Mouse (Mus musculus): ENCODE data around the gene Tmem201. TPM values are rescaled to one million over a fixed set of nuclear protein-coding genes. Genes with fewer than 3 reads are reported as not detected.

Tmem201 gene
- polyA plus RNA-seq, 1 experiment from 2014 or later = 28.8 TPM

DNA sequence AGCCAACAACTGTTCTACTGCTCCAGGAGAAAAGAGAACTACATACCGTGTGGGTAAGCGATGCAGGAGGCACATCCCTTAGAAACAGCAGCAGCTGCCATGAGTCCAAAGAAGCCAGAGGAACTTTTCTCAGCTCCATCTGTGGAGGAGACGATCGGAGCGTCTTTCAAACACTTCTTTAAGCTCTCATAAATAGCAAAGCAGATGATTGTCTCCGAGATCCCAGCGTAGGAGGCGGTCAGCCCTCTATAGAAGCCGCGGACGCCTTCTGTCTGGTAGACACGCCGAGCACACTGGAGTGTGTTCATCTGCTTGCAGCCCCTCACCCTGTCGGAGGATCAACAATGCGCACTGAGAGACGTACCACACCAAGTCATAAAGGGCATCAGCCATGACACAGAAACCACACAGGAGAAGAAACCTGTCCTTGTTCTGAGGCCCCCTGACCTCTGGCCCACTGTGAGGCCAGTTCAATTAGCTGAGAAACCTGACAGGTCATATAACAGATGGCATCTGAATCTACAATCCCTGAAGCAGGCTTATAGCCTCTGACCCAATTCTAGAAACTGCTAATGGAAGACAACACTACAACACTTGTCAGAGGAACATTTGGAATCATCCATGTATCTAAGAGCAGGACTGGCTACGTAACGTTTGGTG lies 11.3 kb upstream of the Tmem201 start:
- no peaks in the 10 kb centered on the region for H3K9me3 ChIP-seq (replicated peaks)
- H3K36me3 ChIP-seq = peaks cover 15% of the 10 kb centered on the region; the same call in 1 of the 2 replicates
- WGBS = 84% methylated on average over 18 of the region's 18 CpGs
- no peak overlapping the region for H3K4me3 ChIP-seq (replicated peaks)
- H3K4me1 ChIP-seq = no peaks in the 10 kb centered on the region; the same call in 1 of the 2 replicates
- no peak overlapping the region for H3K4me2 ChIP-seq (replicated peaks)
- no peak for ATAC-seq (ENCODE audit: insufficient number of reproducible peaks, low FRiP score, low TSS enrichment, low read depth)
- H3K9ac ChIP-seq = no peak overlapping the region
- H3K27me3 ChIP-seq = no peaks in the 10 kb centered on the region
- H3K27ac ChIP-seq (replicated peaks) = no peak overlapping the region

DNA sequence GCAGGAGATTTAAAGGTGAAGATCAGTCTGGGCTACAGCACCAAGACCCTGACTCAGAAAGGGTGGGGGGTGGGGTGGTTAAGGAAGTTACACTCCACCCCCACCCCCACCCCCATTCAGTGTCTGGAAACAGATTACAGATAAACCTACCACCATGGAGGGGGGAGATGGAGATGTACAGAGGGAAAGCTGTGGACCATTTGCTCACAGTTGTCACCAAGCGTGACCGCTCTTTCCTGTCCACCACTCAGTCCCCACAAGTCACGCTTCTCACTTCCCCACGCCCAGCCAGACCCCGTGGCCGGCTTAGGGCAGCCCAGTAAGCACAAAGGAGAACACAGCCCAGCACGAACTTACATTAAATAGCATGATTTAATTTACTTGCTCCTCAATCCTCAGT lies 6.3 kb upstream of the Tmem201 start:
- H3K36me3 ChIP-seq = peaks cover 23% of the 10 kb centered on the region
- no peak overlapping the region for H3K27ac ChIP-seq (replicated peaks)
- H3K9me3 ChIP-seq (replicated peaks) = no peaks in the 10 kb centered on the region
- WGBS = 83% methylated on average over 7 of the region's 7 CpGs
- ATAC-seq (ENCODE audit: insufficient number of reproducible peaks, low FRiP score, low TSS enrichment, low read depth) = no peak
- H3K4me3 ChIP-seq (replicated peaks) = no peak overlapping the region
- no peaks in the 10 kb centered on the region for H3K4me1 ChIP-seq
- no peaks in the 10 kb centered on the region for H3K27me3 ChIP-seq
- H3K9ac ChIP-seq = no peak overlapping the region
- H3K4me2 ChIP-seq (replicated peaks) = no peak overlapping the region

DNA sequence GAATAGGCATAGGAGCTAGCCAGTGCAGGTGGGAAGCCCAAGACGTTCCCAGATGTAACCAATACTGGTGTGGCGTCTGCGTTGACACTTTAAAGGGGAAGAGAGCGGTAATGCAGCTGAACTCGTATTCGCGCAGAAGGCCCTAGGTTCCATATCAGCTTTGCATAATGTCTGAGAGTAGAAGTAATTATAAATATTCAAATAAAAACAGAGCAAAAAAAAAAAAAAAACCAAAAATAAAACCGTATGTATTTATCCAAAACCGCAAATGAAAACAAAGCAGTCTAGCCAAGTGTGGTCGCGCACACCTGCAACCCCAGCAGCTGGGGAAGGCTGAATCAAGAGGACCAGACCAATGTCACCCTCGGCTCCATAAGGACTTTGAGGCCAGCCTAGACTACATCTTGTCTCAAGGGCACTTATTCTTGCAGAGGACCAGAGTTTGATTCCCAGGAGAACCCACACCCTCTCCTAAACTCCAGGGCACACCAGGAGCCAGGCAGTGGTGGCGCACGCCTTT lies 4.2 kb upstream of the Tmem201 start:
- no peak overlapping the region for H3K4me3 ChIP-seq (replicated peaks)
- 91% methylated on average over 14 of the region's 14 CpGs for WGBS

DNA sequence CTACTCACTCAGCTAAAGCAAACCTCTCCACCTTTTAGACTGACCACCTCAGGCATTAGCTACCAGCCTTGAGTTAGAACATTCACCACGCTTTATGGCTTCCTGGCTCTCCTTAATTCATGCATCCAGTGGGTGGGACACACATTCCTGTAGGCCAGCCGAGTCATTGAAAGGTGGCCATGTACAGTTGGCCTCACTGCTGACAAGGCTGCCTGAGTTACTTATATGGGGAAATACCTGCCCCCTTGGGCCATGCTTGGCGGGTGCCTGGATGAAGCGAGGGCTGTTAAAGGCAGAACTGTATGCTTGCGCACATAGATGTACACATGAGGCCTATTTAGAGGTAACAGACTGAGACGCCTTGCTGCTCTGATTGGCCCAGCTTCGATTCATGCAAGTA lies 2.5 kb upstream of the Tmem201 start:
- H3K36me3 ChIP-seq = peaks cover 12% of the 10 kb centered on the region
- H3K9me3 ChIP-seq (replicated peaks) = no peaks in the 10 kb centered on the region
- no peak overlapping the region for H3K9ac ChIP-seq
- H3K4me2 ChIP-seq (replicated peaks) = no peak overlapping the region
- WGBS = 85% methylated on average over 7 of the region's 7 CpGs
- H3K4me3 ChIP-seq (replicated peaks) = no peak overlapping the region
- H3K27ac ChIP-seq (replicated peaks) = no peak overlapping the region
- no peaks in the 10 kb centered on the region for H3K27me3 ChIP-seq
- peaks cover 28% of the 10 kb centered on the region for H3K4me1 ChIP-seq
- ATAC-seq (ENCODE audit: insufficient number of reproducible peaks, low FRiP score, low TSS enrichment, low read depth) = no peak

More for the DNA sequence above, 4.2 kb upstream of the Tmem201 start:
- H3K9ac ChIP-seq = no peak overlapping the region
- peaks cover 10% of the 10 kb centered on the region for H3K4me1 ChIP-seq
- peaks cover 16% of the 10 kb centered on the region for H3K36me3 ChIP-seq
- no peaks in the 10 kb centered on the region for H3K9me3 ChIP-seq (replicated peaks)
- H3K27me3 ChIP-seq = no peaks in the 10 kb centered on the region
- ATAC-seq (ENCODE audit: insufficient number of reproducible peaks, low FRiP score, low TSS enrichment, low read depth) = no peak
- H3K4me2 ChIP-seq (replicated peaks) = no peak overlapping the region
- no peak overlapping the region for H3K27ac ChIP-seq (replicated peaks)

DNA sequence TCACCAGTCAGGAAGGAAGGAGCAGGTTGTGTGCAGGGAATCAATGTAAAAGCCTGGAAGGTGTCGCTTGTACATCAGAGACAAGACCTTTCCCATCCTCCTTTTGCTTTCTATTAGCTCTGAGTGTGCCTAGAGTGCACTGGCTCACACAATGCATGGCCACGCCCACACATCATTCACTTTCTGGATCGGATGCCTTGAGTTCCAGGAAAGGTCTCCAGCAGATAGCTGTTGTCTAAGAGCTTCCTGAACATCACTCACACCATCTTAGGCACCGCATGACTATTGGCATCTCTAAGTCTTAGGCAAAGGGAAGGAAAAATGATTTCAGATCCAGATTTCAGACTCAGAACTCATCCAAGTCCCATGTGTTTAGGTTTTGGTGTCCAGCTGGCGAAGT lies 1.6 kb upstream of the Tmem201 start:
- H3K4me3 ChIP-seq (replicated peaks) = no peak overlapping the region
- H3K27ac ChIP-seq (replicated peaks) = no peak overlapping the region
- H3K9ac ChIP-seq = no peak overlapping the region
- 78% methylated on average over 5 of the region's 5 CpGs for WGBS
- peaks cover 36% of the 10 kb centered on the region for H3K4me1 ChIP-seq
- H3K36me3 ChIP-seq = peaks cover 7% of the 10 kb centered on the region
- no peak for ATAC-seq (ENCODE audit: insufficient number of reproducible peaks, low FRiP score, low TSS enrichment, low read depth)
- no peaks in the 10 kb centered on the region for H3K9me3 ChIP-seq (replicated peaks)
- H3K27me3 ChIP-seq = no peaks in the 10 kb centered on the region
- H3K4me2 ChIP-seq (replicated peaks) = no peak overlapping the region

DNA sequence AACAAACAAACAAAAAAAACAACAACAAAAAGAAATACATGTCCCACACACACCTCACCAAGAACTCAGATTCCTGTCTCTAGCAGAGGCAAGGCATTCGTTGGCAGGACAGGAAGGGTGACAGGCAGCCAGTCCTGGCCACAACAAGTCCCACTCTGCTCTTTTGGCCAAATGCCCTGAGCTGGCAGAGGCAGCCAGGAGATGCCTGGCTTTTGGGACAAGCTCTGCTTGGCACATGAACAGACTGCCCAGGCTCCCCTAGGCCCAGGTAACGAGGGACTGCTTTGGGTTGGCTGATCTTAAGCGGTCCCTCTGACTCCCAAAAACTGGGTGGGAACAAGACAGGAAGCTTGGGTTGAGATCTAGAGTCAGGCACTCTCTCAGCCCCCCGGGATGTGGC lies 1.3 kb downstream of the Tmem201 start:
- ATAC-seq (ENCODE audit: insufficient number of reproducible peaks, low FRiP score, low TSS enrichment, low read depth) = no peak
- Histone ChIP-seq H3K4me3 (replicated peaks) (peak overlapping the region; percentile 87), H3K4me1 (peaks cover 59% of the 10 kb centered on the region), H3K27me3 (no peaks in the 10 kb centered on the region), H3K9me3 (replicated peaks) (no peaks in the 10 kb centered on the region), H3K4me2 (replicated peaks) (peak overlapping the region; percentile 90), H3K9ac (peak overlapping the region; percentile 79), H3K36me3 (no peaks in the 10 kb centered on the region; the same call in 1 of the 2 replicates), H3K27ac (replicated peaks) (no peak overlapping the region)
- 15% methylated on average over 4 of the region's 4 CpGs for WGBS

DNA sequence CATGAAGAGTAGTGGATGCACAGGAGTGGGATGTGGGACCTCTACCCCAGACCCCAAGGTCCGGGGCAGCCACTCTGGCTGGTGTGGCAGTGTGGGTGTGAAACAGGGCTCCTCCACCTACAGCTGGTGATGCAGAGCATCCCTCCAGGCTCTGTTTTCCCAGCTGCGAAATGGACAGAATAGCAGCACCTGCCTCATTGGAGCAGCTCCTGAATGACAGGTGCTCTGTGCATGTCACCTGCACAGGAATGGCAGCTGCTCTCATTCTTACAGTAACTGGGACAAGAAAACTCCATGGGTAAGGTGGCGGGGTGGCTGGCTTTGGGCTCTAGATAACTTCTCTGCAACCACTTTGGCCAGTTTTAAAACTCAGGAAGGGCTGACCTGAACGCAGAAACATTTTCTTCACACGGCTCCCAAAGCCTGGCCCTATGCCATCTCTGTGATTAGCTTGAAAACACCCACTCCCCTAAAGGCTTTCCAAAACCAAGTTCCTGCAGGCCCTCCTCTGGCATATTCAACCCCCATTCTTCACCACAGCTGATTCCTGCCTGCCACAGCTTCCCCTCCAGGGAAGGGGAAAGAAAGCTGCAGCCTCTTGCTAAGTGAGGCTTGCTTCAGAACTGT lies 2.1 kb downstream of the Tmem201 start:
- Histone ChIP-seq H3K27ac (replicated peaks) (no peak overlapping the region; the same call in 1 of the 2 replicates), H3K27me3 (no peaks in the 10 kb centered on the region), H3K9me3 (replicated peaks) (no peaks in the 10 kb centered on the region), H3K4me3 (replicated peaks) (no peak overlapping the region), H3K36me3 (peaks cover 7% of the 10 kb centered on the region), H3K9ac (no peak overlapping the region), H3K4me2 (replicated peaks) (peak overlapping the region; percentile 90), H3K4me1 (peaks cover 59% of the 10 kb centered on the region)
- WGBS = 67% methylated on average over 5 of the region's 5 CpGs
- no peak for ATAC-seq (ENCODE audit: insufficient number of reproducible peaks, low FRiP score, low TSS enrichment, low read depth)

DNA sequence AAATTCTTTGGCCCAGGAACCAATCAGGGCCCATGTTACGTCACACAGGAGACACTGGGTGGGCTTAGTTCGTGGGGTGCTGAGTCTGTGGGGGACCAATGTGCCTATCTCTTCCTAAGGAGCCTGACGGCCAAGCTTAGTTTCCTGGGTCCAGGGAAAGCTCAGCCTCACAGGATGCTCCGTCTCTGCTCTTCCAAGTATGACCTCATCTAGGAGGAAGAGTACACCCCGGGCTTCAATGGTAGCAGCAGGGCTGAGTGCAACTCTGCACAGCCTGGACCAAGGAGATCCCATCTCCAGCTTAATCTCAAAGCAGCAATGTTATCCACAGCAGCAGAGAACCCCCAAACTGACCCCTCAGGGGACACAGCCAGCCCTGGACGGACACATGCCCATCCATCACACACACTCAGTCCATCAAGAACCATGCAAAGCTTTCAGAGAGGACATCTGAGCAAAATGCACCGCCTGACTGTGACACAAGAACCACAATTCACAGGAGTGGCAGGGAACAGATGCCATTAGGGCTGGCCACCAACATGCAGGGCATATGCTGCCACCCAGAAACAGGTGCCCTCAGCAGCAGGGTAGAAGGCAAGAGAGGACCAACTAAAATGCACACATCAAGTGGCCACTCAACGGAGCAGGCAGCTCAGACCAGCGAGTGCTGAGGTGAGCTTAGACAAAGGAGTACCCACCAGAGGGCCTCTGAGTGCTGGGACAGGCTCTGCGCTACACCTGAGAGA lies 2.9 kb downstream of the Tmem201 start:
- no peak overlapping the region for H3K27ac ChIP-seq (replicated peaks)
- WGBS = 76% methylated on average over 10 of the region's 10 CpGs
- H3K4me3 ChIP-seq (replicated peaks) = no peak overlapping the region
- H3K9me3 ChIP-seq (replicated peaks) = no peaks in the 10 kb centered on the region
- no peak overlapping the region for H3K9ac ChIP-seq
- no peak for ATAC-seq (ENCODE audit: insufficient number of reproducible peaks, low FRiP score, low TSS enrichment, low read depth)
- H3K4me2 ChIP-seq (replicated peaks) = no peak overlapping the region
- no peaks in the 10 kb centered on the region for H3K27me3 ChIP-seq
- H3K36me3 ChIP-seq = peaks cover 15% of the 10 kb centered on the region
- H3K4me1 ChIP-seq = peaks cover 59% of the 10 kb centered on the region

DNA sequence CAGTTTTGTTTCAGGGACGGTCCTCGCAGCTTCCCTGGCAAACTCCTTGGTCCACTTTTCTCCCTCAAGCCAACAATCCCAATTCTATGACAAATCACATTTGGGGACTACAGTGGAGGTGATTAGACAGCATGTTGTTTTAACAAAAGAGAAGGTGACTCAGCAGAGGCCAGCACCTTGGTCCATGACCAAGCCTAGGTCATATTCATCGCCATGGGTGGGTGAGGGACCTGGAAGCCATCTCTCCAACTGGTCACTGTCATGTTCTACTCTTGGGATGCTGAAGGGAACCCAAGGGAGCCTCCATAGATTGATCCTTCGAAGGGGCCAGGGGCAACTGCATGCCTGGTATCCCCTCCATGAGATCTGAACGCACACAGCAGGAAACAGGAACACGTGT lies 3.6 kb downstream of the Tmem201 start:
- Histone ChIP-seq H3K9me3 (replicated peaks) (no peaks in the 10 kb centered on the region), H3K4me3 (replicated peaks) (no peak overlapping the region), H3K4me2 (replicated peaks) (no peak overlapping the region), H3K27me3 (no peaks in the 10 kb centered on the region), H3K9ac (no peak overlapping the region), H3K27ac (replicated peaks) (0 out of 2 replicates have a peak overlapping the region, but pooled peaks have one; percentile 28), H3K36me3 (peaks cover 22% of the 10 kb centered on the region), H3K4me1 (peaks cover 59% of the 10 kb centered on the region)
- WGBS = 82% methylated on average over 6 of the region's 6 CpGs
- no peak for ATAC-seq (ENCODE audit: insufficient number of reproducible peaks, low FRiP score, low TSS enrichment, low read depth)

DNA sequence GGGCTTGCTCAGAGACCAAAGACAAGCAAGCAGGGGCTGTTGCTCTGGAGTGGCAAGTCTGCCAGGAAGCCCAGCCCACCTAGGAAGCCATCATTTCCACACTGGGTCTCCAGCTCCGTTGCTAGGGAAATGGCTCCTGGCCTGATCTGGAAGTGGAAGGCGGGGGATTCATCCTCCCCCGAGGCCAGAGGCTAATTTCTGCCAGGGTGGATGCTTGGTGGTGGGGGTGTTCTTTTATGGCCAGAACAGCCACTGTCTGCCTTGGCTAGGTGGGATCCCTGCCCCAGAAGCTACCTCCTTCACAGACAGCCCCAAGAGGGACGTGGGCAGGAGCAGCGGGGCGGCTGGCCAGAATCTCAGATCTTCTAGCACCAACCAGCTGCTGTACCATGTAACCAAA lies 4.1 kb downstream of the Tmem201 start:
- WGBS = 44% methylated on average over 6 of the region's 6 CpGs
- Histone ChIP-seq H3K4me1 (peaks cover 63% of the 10 kb centered on the region), H3K4me2 (replicated peaks) (no peak overlapping the region), H3K27ac (replicated peaks) (peak overlapping the region; percentile 28; the same call in 1 of the 2 replicates), H3K36me3 (peaks cover 27% of the 10 kb centered on the region), H3K9me3 (replicated peaks) (no peaks in the 10 kb centered on the region), H3K9ac (no peak overlapping the region), H3K27me3 (no peaks in the 10 kb centered on the region), H3K4me3 (replicated peaks) (no peak overlapping the region)
- ATAC-seq (ENCODE audit: insufficient number of reproducible peaks, low FRiP score, low TSS enrichment, low read depth) = no peak

DNA sequence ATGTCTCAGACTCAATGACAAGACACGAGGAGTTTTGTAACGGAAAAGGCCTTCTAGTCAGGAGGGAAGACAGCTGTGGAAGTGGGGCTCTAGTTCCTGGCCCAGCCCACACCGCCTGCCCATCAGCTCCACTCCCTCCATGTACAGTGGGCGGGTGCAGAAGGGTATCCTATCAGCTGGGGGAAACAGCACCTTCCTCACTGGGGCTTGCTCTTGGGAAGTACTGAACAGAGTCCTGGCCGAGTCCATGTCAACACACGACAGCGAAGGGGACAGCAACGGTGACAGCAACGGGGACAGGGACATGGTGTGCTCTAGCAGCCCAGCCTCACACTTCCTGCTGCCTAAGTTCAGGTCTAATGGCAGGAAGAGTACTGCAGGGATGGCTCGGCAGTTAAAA lies 5.0 kb downstream of the Tmem201 start:
- no peak for ATAC-seq (ENCODE audit: insufficient number of reproducible peaks, low FRiP score, low TSS enrichment, low read depth)
- WGBS = 70% methylated on average over 10 of the region's 10 CpGs
- Histone ChIP-seq H3K4me1 (peaks cover 57% of the 10 kb centered on the region), H3K4me3 (replicated peaks) (no peak overlapping the region), H3K4me2 (replicated peaks) (no peak overlapping the region), H3K27ac (replicated peaks) (peak overlapping the region; percentile 17; the same call in 1 of the 2 replicates), H3K36me3 (peaks cover 33% of the 10 kb centered on the region), H3K9me3 (replicated peaks) (no peaks in the 10 kb centered on the region), H3K9ac (no peak overlapping the region), H3K27me3 (no peaks in the 10 kb centered on the region)
